22 mouse cellular contexts compared by ENCODE assay signal in genomic region chr11:18123031-18123430, GRCm38 (mm10).
DNase-seq lines count a peak whose midpoint lies in the region; ATAC-seq lines count a peak whose summit lies in the region.
"Had no signal": no experiment of that assay in that cellular context is flagged by ENCODE, and none has a peak within 500 bp of the region (broad histone marks: within the 10 kb centered on the region; RNA-seq: fewer than 3 reads in every experiment).

No protein-coding gene starts in this region.

- 82% methylated on average over 6 of the region's 6 CpGs for WGBS in forebrain, embryonic 14.5 days
- 90% methylated on average over 6 of the region's 6 CpGs for WGBS in forebrain, embryonic 12.5 days

- no peak overlapping the region for H3K4me3 ChIP-seq in forebrain, embryonic 14.5 days (ENCODE audit: low read depth, low read length)
- H3K4me3 ChIP-seq in forebrain, embryonic 12.5 days (replicated peaks), result no peak overlapping the region
- H3K4me3 ChIP-seq: heart, embryonic 13.5 days; kidney, embryonic 15.5 days; midbrain, embryonic 10.5 days had no signal

- no peaks in the 10 kb centered on the region for H3K36me3 ChIP-seq in forebrain, embryonic 14.5 days (ENCODE audit: control insufficient read depth, insufficient read depth, low read length)
- no peaks in the 10 kb centered on the region for H3K36me3 ChIP-seq in forebrain, embryonic 12.5 days (replicated peaks)
- H3K36me3 ChIP-seq: G1E; heart, embryonic 13.5 days; kidney, embryonic 15.5 days; midbrain, embryonic 10.5 days had no signal

- no peaks in the 10 kb centered on the region for H3K9me3 ChIP-seq in forebrain, embryonic 14.5 days (replicated peaks; ENCODE audit: control insufficient read depth, low read length)
- H3K9me3 ChIP-seq in forebrain, embryonic 12.5 days, result no peaks in the 10 kb centered on the region
- H3K9me3 ChIP-seq: G1E; heart, embryonic 13.5 days; kidney, embryonic 15.5 days; midbrain, embryonic 10.5 days had no signal

- no peaks in the 10 kb centered on the region for H3K4me1 ChIP-seq in forebrain, embryonic 14.5 days (ENCODE audit: control insufficient read depth, insufficient read depth, low read length)
- no peaks in the 10 kb centered on the region for H3K4me1 ChIP-seq in forebrain, embryonic 12.5 days
- H3K4me1 ChIP-seq: heart, embryonic 13.5 days; midbrain, embryonic 10.5 days had no signal

- H3K9ac ChIP-seq in forebrain, embryonic 14.5 days (ENCODE audit: low read length), result no peak overlapping the region
- no peak overlapping the region for H3K9ac ChIP-seq in forebrain, embryonic 12.5 days
- H3K9ac ChIP-seq: heart, embryonic 13.5 days; kidney, embryonic 15.5 days had no signal

- peak; percentile 50; the same call in 1 of the 2 replicates for ATAC-seq in forebrain, embryonic 14.5 days
- no peak for ATAC-seq in forebrain, embryonic 12.5 days (ENCODE audit: low FRiP score)
- no peak for ATAC-seq in cerebellum, adult (ENCODE audit: insufficient number of reproducible peaks, low FRiP score, low TSS enrichment)
- ATAC-seq: activated CD4-positive, CD25-positive, alpha-beta regulatory T cell, adult 4 months; hindbrain, embryonic 16.5 days; intestine, embryonic 16.5 days had no signal

- H3K27ac ChIP-seq in forebrain, embryonic 14.5 days (ENCODE audit: low read depth, low read length), result no peak overlapping the region
- H3K27ac ChIP-seq in forebrain, embryonic 12.5 days, result no peak overlapping the region
- H3K27ac ChIP-seq: heart, embryonic 13.5 days; kidney, embryonic 15.5 days; midbrain, embryonic 10.5 days; stomach, postnatal 0 days had no signal

- H3K4me2 ChIP-seq in forebrain, embryonic 14.5 days (ENCODE audit: low read length), result no peak overlapping the region
- no peak overlapping the region for H3K4me2 ChIP-seq in forebrain, embryonic 12.5 days
- H3K4me2 ChIP-seq: heart, embryonic 13.5 days; kidney, embryonic 15.5 days; liver, embryonic 11.5 days had no signal

- peak; percentile 49 for DNase-seq in forebrain, embryonic 14.5 days (ENCODE audit: low spot score)
- peak; percentile 3 to 10 for DNase-seq in left cerebral cortex, adult 18-20 months (ENCODE audit: low spot score in 2 of 2)
- DNase-seq in left cerebral cortex, adult 11 months (ENCODE audit: low spot score), result no peak
- peak; percentile 4 to 30 for DNase-seq in frontal cortex, postnatal 36 days (ENCODE audit: low spot score in 2 of 2)
- peak; percentile 12 for DNase-seq in right cerebral cortex, postnatal 25 days
- no peak for DNase-seq in kidney, adult 8-10 months
- DNase-seq: adrenal gland, postnatal 10 days; cerebellum, adult 2 months; kidney, postnatal 4 days; lung, adult 2 months; lung, postnatal 4 days had no signal

- H3K27me3 ChIP-seq in forebrain, embryonic 14.5 days (replicated peaks; ENCODE audit: control insufficient read depth, insufficient read depth, low read length), result no peaks in the 10 kb centered on the region
- no peaks in the 10 kb centered on the region for H3K27me3 ChIP-seq in forebrain, embryonic 12.5 days
- H3K27me3 ChIP-seq: heart, embryonic 13.5 days; kidney, embryonic 15.5 days had no signal

Comparison
In these comparisons a context has a peak if more than half of its experiments do, and no peak if none do; other contexts are left out.
1. DNase-seq: peak in forebrain, embryonic 14.5 days (single experiment), left cerebral cortex, adult 18-20 months (2 of 2), frontal cortex, postnatal 36 days (2 of 2) and right cerebral cortex, postnatal 25 days (single experiment); none in left cerebral cortex, adult 11 months (single experiment) and kidney, adult 8-10 months (0 of 2).